Mouse (Mus musculus): ENCODE measurements around the gene Zfp872. TPM values are rescaled to one million over a fixed set of nuclear protein-coding genes. Genes with fewer than 3 reads are reported as not detected.

The Zfp872 gene
- total and polyA plus RNA-seq, 3 experiments, result not detected

- DNase-seq (ENCODE audit: low read depth, low spot score), result peak; percentile 100
- Histone ChIP-seq H3K9me3 (replicated peaks; ENCODE audit: insufficient read depth, low read length) (no peaks in the 10 kb centered on the region), H3K36me3 (ENCODE audit: control insufficient read depth in 1 of 2, insufficient read depth in 2 of 2, low read length in 2 of 2) (peaks cover 0 to 2% of the 10 kb centered on the region in 2 experiments; a peak in 1 of 4 replicates), H3K27me3 (ENCODE audit: control insufficient read depth in 1 of 2, insufficient read depth in 2 of 2, low read length in 2 of 2) (no peaks in the 10 kb centered on the region), H3K27ac (ENCODE audit: control insufficient read depth, low read depth, low read length) (peak overlapping the region; percentile 22), H3K79me2 (ENCODE audit: control insufficient read depth, insufficient read depth, low read length, poor library complexity) (peaks cover 8% of the 10 kb centered on the region), H3K4me1 (ENCODE audit: control insufficient read depth in 1 of 2, insufficient read depth in 2 of 2, low read length in 2 of 2) (peaks cover 3 to 11% of the 10 kb centered on the region in 2 experiments; a peak in 2 of 4 replicates), H3K4me3 (ENCODE audit: control insufficient read depth in 1 of 2, insufficient read depth in 1 of 2, low read depth in 2 of 2, low read length in 2 of 2) (peak overlapping the region; percentile 48 to 56), H3K9ac (ENCODE audit: control insufficient read depth, low read depth, low read length, poor library complexity, severe bottlenecking) (peak overlapping the region; percentile 53)
- TF ChIP-seq GATA1 (IDR thresholded peaks at IDR 0.05; ENCODE audit: low read depth, low read length) (peak; percentile 62), SIN3A (IDR thresholded peaks at IDR 0.05; ENCODE audit: low read length) (peak; percentile 94), NELFE (IDR thresholded peaks at IDR 0.05; ENCODE audit: low read depth, low read length) (no peak), MYC (IDR thresholded peaks at IDR 0.05; ENCODE audit: low read depth, low read length) (peak; percentile 14; the same call in 1 of the 2 replicates), MAZ (IDR thresholded peaks at IDR 0.05; ENCODE audit: low read depth, low read length) (peak; percentile 23), MXI1 (IDR thresholded peaks at IDR 0.05; ENCODE audit: low read depth, low read length) (peak; percentile 85), CTCF (IDR thresholded peaks at IDR 0.05 in 2 of 3, conservative IDR thresholded peaks at IDR 0.05 in 1 of 3; ENCODE audit: control insufficient read depth in 1 of 3, insufficient read depth in 1 of 3, low read depth in 2 of 3, low read length in 3 of 3, poor library complexity in 1 of 3, severe bottlenecking in 1 of 3) (peak; percentile 94 to 100 (median 100)), POLR2AphosphoS2 (IDR thresholded peaks at IDR 0.05; ENCODE audit: low read length) (no peak), RCOR1 (IDR thresholded peaks at IDR 0.05; ENCODE audit: low read depth, low read length) (0 out of 2 replicates have a peak, but pooled peaks have one; percentile 8), ZNF384 (IDR thresholded peaks at IDR 0.05; ENCODE audit: low read depth, low read length) (peak; percentile 71), HCFC1 (IDR thresholded peaks at IDR 0.05; ENCODE audit: low read depth, low read length) (peak; percentile 71), SMC3 (IDR thresholded peaks at IDR 0.05; ENCODE audit: low read depth, low read length) (peak; percentile 98), MYB (IDR thresholded peaks at IDR 0.05; ENCODE audit: low read depth, low read length) (no peak), TCF12 (IDR thresholded peaks at IDR 0.05; ENCODE audit: low read depth, low read length) (peak; percentile 50), POLR2A (IDR thresholded peaks at IDR 0.05; ENCODE audit: control insufficient read depth in 1 of 2, insufficient read depth in 1 of 2, low read depth in 1 of 2, low read length in 2 of 2, poor library complexity in 1 of 2) (0 out of 4 replicates have a peak, but pooled peaks have one; percentile 21 to 31), TAL1 (IDR thresholded peaks at IDR 0.05; ENCODE audit: low read length) (no peak), JUND (IDR thresholded peaks at IDR 0.05; ENCODE audit: low read depth, low read length) (peak; percentile 62; the same call in 1 of the 2 replicates), TBP (IDR thresholded peaks at IDR 0.05; ENCODE audit: low read depth, low read length) (peak; percentile 90), ZC3H11A (IDR thresholded peaks at IDR 0.05; ENCODE audit: low read depth, low read length) (peak; percentile 96)
These were observed 32.3 kb upstream of the Zfp872 start for GRCm38 (mm10) chr9:22155614-22156013.

GRCm38 (mm10) chr9:22156497-22157245, 31.2 kb upstream of the Zfp872 start, which contains the start of gene Pigyl:
Gene Pigyl (plus strand): TSS chr9:22156846.
- H3K27ac ChIP-seq (ENCODE audit: control insufficient read depth, low read depth, low read length), result peak within 1 kb of the TSS; percentile 62
- peak; percentile 100 for DNase-seq (ENCODE audit: low read depth, low spot score)
- TF ChIP-seq USF2 (IDR thresholded peaks at IDR 0.05; ENCODE audit: borderline replicate concordance in 1 of 2, insufficient read depth in 1 of 2, low read depth in 1 of 2, low read length in 2 of 2) (no peak), MXI1 (IDR thresholded peaks at IDR 0.05; ENCODE audit: low read depth, low read length) (peak; percentile 81), ELF1 (IDR thresholded peaks at IDR 0.05; ENCODE audit: low read depth, low read length) (peak; percentile 61; the same call in 1 of the 2 replicates), E2F4 (IDR thresholded peaks at IDR 0.05; ENCODE audit: borderline replicate concordance, low read depth, low read length) (0 out of 2 replicates have a peak, but pooled peaks have one; percentile 12), EP300 (IDR thresholded peaks at IDR 0.05; ENCODE audit: low read depth in 1 of 2, low read length in 2 of 2) (0 out of 4 replicates have a peak, but pooled peaks of 1 of the 2 experiments have one; percentile 6), JUND (IDR thresholded peaks at IDR 0.05; ENCODE audit: low read depth, low read length) (no peak), CTCF (IDR thresholded peaks at IDR 0.05 in 2 of 3, conservative IDR thresholded peaks at IDR 0.05 in 1 of 3; ENCODE audit: control insufficient read depth in 1 of 3, insufficient read depth in 1 of 3, low read depth in 2 of 3, low read length in 3 of 3, poor library complexity in 1 of 3, severe bottlenecking in 1 of 3) (peak in 2 of 3 experiments; percentile 44 to 55; a peak in 5 of 6 replicates), MAFK (IDR thresholded peaks at IDR 0.05; ENCODE audit: borderline replicate concordance, low read depth, low read length) (no peak), TBP (IDR thresholded peaks at IDR 0.05; ENCODE audit: low read depth, low read length) (peak; percentile 87), TCF12 (IDR thresholded peaks at IDR 0.05; ENCODE audit: low read depth, low read length) (peak; percentile 83), CHD2 (IDR thresholded peaks at IDR 0.05; ENCODE audit: low read length) (peak; percentile 94), MAZ (IDR thresholded peaks at IDR 0.05; ENCODE audit: low read depth, low read length) (peak; percentile 76; the same call in 1 of the 2 replicates), ZKSCAN1 (IDR thresholded peaks at IDR 0.05; ENCODE audit: low read depth, low read length) (no peak), UBTF (IDR thresholded peaks at IDR 0.05; ENCODE audit: borderline replicate concordance, insufficient read depth, low read depth, low read length) (0 out of 2 replicates have a peak, but pooled peaks have one; percentile 58), NRF1 (IDR thresholded peaks at IDR 0.05; ENCODE audit: insufficient read depth, low read depth, low read length, poor library complexity, severe bottlenecking) (peak; percentile 72)

More at GRCm38 (mm10) chr9:22156497-22157245, 31.2 kb upstream of the Zfp872 start, which contains the start of gene Pigyl:
- H3K9me3 ChIP-seq (replicated peaks; ENCODE audit: insufficient read depth, low read length), result no peaks in the 10 kb centered on the region
- peaks cover 0 to 2% of the 10 kb centered on the region in 2 experiments; a peak in 1 of 4 replicates for H3K36me3 ChIP-seq (ENCODE audit: control insufficient read depth in 1 of 2, insufficient read depth in 2 of 2, low read length in 2 of 2)
- peak within 1 kb of the TSS; percentile 68 to 71 for H3K4me3 ChIP-seq (ENCODE audit: control insufficient read depth in 1 of 2, insufficient read depth in 1 of 2, low read depth in 2 of 2, low read length in 2 of 2)
- no peaks in the 10 kb centered on the region for H3K27me3 ChIP-seq (ENCODE audit: control insufficient read depth in 1 of 2, insufficient read depth in 2 of 2, low read length in 2 of 2)
- H3K9ac ChIP-seq (ENCODE audit: control insufficient read depth, low read depth, low read length, poor library complexity, severe bottlenecking), result peak within 1 kb of the TSS; percentile 74
- H3K79me2 ChIP-seq (ENCODE audit: control insufficient read depth, insufficient read depth, low read length, poor library complexity), result peaks cover 8% of the 10 kb centered on the region
- H3K4me1 ChIP-seq (ENCODE audit: control insufficient read depth in 1 of 2, insufficient read depth in 2 of 2, low read length in 2 of 2), result peaks cover 3 to 14% of the 10 kb centered on the region in 2 experiments; a peak in 2 of 4 replicates
